Mouse (Mus musculus) heart, postnatal 0 days (tissue): ENCODE data around the gene Cfap54.

ENCODE experiments used
- CTCF ChIP-seq: IDR thresholded peaks from 2 replicates; pipeline ENCODE4 v1.5.1; 2016; ENCODE audit warnings: antibody characterized with exemption, control low read depth, low read depth
- EP300 ChIP-seq: IDR thresholded peaks from 2 replicates; pipeline ENCODE4 v1.6.1; 2016; ENCODE audit warnings: antibody characterized with exemption, low read depth

DNA sequence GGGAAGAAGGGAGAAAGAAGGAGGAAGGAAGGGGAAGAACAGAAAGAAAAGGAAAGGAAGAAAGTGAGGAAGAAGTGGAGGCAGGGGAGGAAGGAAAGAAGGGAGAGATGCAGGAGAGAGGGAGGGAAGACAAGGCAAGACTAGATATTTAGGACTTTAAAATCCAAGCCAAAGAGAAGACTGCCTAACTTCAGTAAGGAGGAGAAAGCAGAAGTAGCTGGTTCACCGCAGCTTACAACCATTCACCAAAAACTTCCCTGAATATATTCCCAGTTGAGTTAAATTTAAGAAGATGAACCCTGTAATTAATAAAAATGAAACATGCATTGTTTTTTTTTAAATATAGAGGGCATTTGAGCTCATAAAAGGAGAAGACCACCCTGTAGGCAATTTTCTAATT lies 34.3 kb upstream of the Cfap54 start:
- no peak for TF ChIP-seq CTCF
- TF ChIP-seq EP300 = no peak
